Mouse (Mus musculus) liver, adult 10 weeks (tissue): ENCODE results near the gene Lamtor5. TPM values are rescaled to one million over a fixed set of nuclear protein-coding genes. Genes with fewer than 3 reads are reported as not detected.

Experiments
- polyA plus RNA-seq: library from polyadenylated mRNA; stranded (reverse); fragments of 350-450 nt; fragmentation: Illumina TruSeq; extraction: RNeasy Lipid Tissue Mini Kit (QIAGEN cat#74804); gene quantifications from one replicate; pipeline ENCODE4 v1.2.3, GENCODE M21; 2014; ENCODE audit warnings: low read depth, low replicate concordance

Lamtor5 gene
- 68.6 TPM for polyA plus RNA-seq

DNA sequence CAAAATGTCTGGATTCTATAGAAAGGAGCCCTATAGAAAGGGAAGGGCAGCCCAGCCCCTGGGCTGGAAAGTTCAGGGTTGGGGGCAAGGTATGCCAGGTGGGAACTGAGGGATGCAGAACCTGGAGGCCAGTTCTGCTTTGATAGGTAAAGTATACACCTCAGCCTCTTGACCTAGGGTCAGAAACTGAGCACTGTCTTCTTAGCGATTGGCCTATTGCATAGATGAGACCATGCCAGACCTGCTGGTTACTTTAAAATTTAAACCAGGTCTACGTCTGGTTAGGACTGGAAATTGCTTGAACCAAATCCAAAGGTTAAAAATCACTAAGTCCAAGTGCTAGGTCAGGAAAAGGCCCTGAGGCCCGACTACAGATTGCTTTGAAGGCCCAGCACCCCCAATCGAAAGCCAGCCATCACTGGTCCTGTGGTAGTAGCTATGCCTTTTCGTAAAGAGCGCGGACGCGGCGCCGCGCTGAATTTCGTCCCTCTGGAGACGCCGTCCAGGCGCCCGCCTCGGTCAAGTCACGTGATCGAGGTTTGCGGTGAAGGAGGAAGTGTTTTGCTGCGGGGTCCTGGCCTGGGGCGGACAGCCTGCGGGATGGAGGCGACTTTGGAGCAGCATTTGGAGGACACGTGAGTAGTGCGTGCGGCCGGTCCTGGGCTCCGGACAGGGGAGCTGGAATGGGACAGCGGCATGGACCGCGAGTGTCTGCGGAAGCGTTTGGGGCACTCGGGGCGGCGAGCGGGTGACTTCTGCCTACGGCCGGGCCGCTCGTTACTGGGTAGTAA lies at the start of gene Lamtor5:
Gene Lamtor5 (plus strand): TSS at position 380 of the 791 bp plus-strand sequence.

DNA sequence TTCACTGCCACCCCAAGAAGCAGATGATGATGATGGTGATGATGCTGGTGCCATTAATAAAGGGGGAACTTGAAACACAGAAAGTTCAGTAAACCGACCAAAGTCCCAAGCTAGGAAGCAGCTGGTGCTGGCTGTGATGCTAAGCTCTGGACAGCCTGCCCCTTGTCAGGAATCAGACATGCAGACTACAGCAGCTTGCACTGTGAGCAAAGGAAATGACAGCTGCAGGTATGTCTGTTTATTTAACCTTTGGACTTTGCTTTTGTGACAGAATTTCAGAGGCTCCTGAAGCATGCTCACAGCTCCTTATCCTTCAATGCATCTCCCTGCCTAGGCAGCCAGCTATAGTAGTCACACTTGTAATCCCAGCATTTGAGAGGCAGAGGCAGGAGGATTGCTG lies 48.1 kb upstream of the Lamtor5 start, which contains the start of gene A630076J17Rik:
Gene A630076J17Rik (plus strand): TSS at position 88 of the 400 bp plus-strand sequence.

DNA sequence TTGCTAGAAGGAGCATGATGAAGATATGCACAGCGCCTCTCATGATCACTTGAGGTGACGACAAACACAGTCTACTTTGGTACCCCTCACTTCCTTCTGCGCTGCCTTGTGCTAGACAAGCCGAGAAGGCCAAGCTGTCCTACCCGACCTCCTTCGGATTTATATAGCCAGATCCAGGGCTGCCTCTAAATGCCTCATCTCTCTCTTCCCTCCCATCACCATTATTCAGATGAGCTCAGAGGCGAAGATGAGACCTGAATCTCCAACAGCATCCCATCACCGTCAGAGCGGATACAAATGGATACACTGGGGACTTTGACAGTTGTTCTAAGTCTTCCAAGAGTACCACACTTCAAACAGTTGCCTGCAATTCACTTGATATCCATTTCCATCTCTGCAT lies 39.1 kb upstream of the Lamtor5 start, which contains the start of gene Prok1:
Gene Prok1 (minus strand): TSS at position 101 of the 400 bp plus-strand sequence.

DNA sequence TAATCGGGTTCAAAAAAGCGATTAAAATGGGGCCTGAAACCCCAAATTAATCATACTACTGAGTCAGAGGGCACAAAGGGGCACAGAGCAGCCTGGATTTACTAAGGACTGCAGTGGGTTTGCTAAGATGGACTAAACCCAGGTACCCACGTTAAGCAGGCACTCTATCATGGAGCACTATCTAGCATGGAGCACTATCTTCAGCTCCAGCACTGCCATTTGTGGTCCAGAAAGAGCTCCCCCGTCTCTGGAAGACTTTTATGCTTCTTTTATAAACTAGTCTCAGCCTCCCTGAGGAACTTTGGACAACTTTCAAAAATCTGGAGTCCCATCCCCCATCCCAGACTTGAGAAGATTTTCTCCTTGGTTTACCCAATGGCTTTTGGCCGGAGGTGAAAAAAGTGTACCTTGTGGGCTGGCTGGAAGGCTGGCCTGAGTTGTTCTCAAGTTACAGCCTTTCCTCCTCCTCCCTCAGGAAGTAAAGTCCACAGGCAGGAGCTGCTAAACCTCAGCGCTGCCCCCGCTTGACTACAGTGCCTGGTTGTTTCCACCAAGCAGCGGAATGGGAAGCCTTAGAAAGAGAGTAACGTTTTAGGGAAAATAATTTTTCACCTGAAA lies 12.2 kb downstream of the Lamtor5 start, which contains the start of gene Slc16a4:
Gene Slc16a4 (plus strand): TSS at position 467 of the 618 bp plus-strand sequence.

Other genes starting within 250 kb of the Lamtor5 start
- gene Kcna3, start 242.7 kb upstream of the Lamtor5 start, polyA plus RNA-seq, result not detected
- gene Kcna2, start 177.7 kb upstream of the Lamtor5 start, polyA plus RNA-seq, result 0.90 TPM
- not detected for gene Kcna10, start 95.8 kb upstream of the Lamtor5 start, polyA plus RNA-seq
- gene Cym, start 57.1 kb upstream of the Lamtor5 start, polyA plus RNA-seq, result not detected
- gene A630076J17Rik, start 48.2 kb upstream of the Lamtor5 start, polyA plus RNA-seq, result not detected
- gene Prok1, start 39.2 kb upstream of the Lamtor5 start, polyA plus RNA-seq, result 1.4 TPM
- gene Slc16a4, start 12.4 kb downstream of the Lamtor5 start, polyA plus RNA-seq, result 0.29 TPM
- 7.9 TPM for gene Rbm15, start 54.8 kb downstream of the Lamtor5 start, polyA plus RNA-seq
- not detected for gene Kcnc4, start 180.7 kb downstream of the Lamtor5 start, polyA plus RNA-seq
- not detected for gene Slc6a17, start 239.2 kb downstream of the Lamtor5 start, polyA plus RNA-seq